Mouse (Mus musculus) intestine, embryonic 15.5 days (tissue): ENCODE data around the gene Ehbp1. TPM values are rescaled to one million over a fixed set of nuclear protein-coding genes. Genes with fewer than 3 reads are reported as not detected.

Source experiments
- ATAC-seq: fragments of 200-750 bp; cut with Nextera tagmentation; 2 replicates; pipeline ENCODE4 v1.8.0; 2017; ENCODE audit warnings: moderate TSS enrichment, moderate library complexity
- H3K27ac ChIP-seq: fragments of 300-500 bp; sonication (generic); 2 replicates; pipeline ENCODE4 v1.5.1; 2015; ENCODE audit warnings: mild to moderate bottlenecking, inconsistent platforms
- H3K27me3 ChIP-seq: fragments of 300-500 bp; sonication (generic); replicated peaks from 2 replicates; pipeline ENCODE4 v1.6.1; 2015; ENCODE audit warnings: inconsistent platforms
- H3K36me3 ChIP-seq: fragments of 300-500 bp; sonication (generic); 2 replicates; pipeline ENCODE4 v1.6.1; 2015; ENCODE audit warnings: inconsistent platforms
- H3K4me1 ChIP-seq: fragments of 300-500 bp; sonication (generic); replicated peaks from 2 replicates; pipeline ENCODE4 v1.6.1; 2015; ENCODE audit warnings: inconsistent platforms
- H3K4me2 ChIP-seq: fragments of 300-500 bp; sonication (generic); replicated peaks from 2 replicates; pipeline ENCODE4 v1.6.1; 2015; ENCODE audit warnings: mild to moderate bottlenecking, inconsistent platforms
- H3K4me3 ChIP-seq: fragments of 300-500 bp; sonication (generic); replicated peaks from 2 replicates; pipeline ENCODE4 v1.5.1; 2015; ENCODE audit warnings: inconsistent platforms
- H3K9ac ChIP-seq: fragments of 300-500 bp; sonication (generic); 2 replicates; pipeline ENCODE4 v1.6.1; 2015; ENCODE audit warnings: inconsistent platforms
- H3K9me3 ChIP-seq: fragments of 300-500 bp; sonication (generic); 2 replicates; pipeline ENCODE4 v1.6.1; 2016; ENCODE audit warnings: inconsistent platforms
- WGBS: fragments of 180-500 bp; shearing (Covaris S2); methylation state at CpG from one replicate; pipeline ENCODE4 v1.1.7; 2015; 5-methylcytosine and 5-hydroxymethylcytosine counted together
- polyA plus RNA-seq: library from polyadenylated mRNA; unstranded; fragments of >200 nt; fragmentation: Nextera tagmentation; extraction: Ambion mirVana; gene quantifications from 2 replicates; pipeline ENCODE4 v1.2.1, GENCODE M21; 2015

Ehbp1 gene
- 8.5 and 8.8 TPM in 2 replicates for polyA plus RNA-seq

GRCm38 (mm10) chr11:22342242-22343207 is at the start of gene Ehbp1:
Gene Ehbp1, minus strand, starts transcription at chr11:22342292.
- H3K9me3 ChIP-seq = no peaks in the 10 kb centered on the region
- no peak within 1 kb of the TSS for H3K9ac ChIP-seq
- no peaks in the 10 kb centered on the region for H3K36me3 ChIP-seq
- no peak within 1 kb of the TSS for H3K4me2 ChIP-seq
- ATAC-seq = no peak
- H3K27ac ChIP-seq = no peak within 1 kb of the TSS
- no peaks in the 10 kb centered on the region for H3K27me3 ChIP-seq
- no peak within 1 kb of the TSS for H3K4me3 ChIP-seq
- WGBS = 50% methylated on average over 2 of the region's 2 CpGs
- H3K4me1 ChIP-seq = 0 out of 2 replicates have a peak, but pooled peaks cover 13% of the 10 kb centered on the region

DNA sequence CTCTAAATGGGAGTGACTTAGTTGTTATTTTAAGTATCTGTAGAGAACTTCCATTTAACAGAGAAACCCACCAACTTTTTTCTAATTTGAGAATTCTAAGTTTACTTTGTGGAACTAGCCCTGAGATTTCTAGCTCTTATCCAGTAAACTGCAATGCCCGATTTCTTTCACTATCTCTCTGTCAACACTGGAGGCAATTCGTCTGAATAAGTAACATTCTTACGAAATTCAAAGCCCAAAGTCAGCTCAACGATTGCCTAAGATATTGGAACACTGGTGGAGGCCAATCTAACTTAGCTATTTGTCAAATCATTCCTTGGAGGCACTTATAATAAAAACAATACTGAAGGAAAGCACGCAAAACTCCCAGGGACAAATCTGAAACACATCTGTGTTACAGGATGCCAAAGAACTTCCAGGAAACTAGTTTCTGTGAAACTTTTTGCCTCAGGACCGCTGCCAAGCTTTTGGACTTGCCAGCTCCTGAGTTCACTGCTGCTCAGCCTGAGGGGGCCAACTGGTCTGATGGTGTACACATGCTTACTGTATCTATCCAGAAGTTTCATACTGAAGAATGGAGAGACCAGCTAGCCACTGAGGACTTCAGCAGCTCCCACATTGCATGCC is 45.5 kb upstream of the Ehbp1 start:
- Histone ChIP-seq H3K4me1 (no peaks in the 10 kb centered on the region), H3K9me3 (no peaks in the 10 kb centered on the region), H3K4me3 (no peak overlapping the region), H3K9ac (no peak overlapping the region), H3K27ac (no peak overlapping the region), H3K27me3 (no peaks in the 10 kb centered on the region), H3K36me3 (no peaks in the 10 kb centered on the region), H3K4me2 (no peak overlapping the region)
- WGBS = 73% methylated on average over 6 of the region's 6 CpGs
- ATAC-seq = no peak

DNA sequence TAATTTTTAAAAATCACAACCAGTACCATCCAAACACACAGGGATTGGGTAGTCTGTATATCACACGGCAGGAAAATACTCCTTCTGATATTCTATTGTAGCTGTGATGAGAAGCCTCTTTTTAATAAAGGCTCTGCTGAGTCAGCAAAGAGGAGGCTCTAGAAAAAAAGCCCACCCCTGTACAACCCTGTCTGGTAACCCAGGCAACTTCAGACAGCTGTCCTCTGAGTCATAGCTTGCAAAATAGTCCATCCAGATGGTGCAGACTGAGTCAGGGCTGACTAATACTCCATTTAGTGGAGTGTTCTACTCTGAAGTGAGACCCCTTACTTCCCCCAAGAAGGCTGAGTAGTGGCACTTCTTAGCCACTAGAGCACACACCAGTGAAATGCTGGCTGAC is 41.4 kb upstream of the Ehbp1 start:
- Histone ChIP-seq H3K27ac (no peak overlapping the region), H3K36me3 (no peaks in the 10 kb centered on the region), H3K9me3 (no peaks in the 10 kb centered on the region), H3K27me3 (no peaks in the 10 kb centered on the region), H3K4me3 (no peak overlapping the region), H3K4me1 (no peaks in the 10 kb centered on the region), H3K4me2 (no peak overlapping the region), H3K9ac (no peak overlapping the region)
- no peak for ATAC-seq
- WGBS = 82% methylated on average over 1 of the region's 1 CpGs

- no peaks in the 10 kb centered on the region for H3K27me3 ChIP-seq
- no peaks in the 10 kb centered on the region for H3K9me3 ChIP-seq
- H3K9ac ChIP-seq = no peak overlapping the region
- no peak overlapping the region for H3K27ac ChIP-seq
- H3K4me1 ChIP-seq = no peaks in the 10 kb centered on the region
- H3K36me3 ChIP-seq = no peaks in the 10 kb centered on the region
- WGBS = 83% methylated on average over 2 of the region's 2 CpGs
- no peak overlapping the region for H3K4me2 ChIP-seq
- no peak for ATAC-seq
- H3K4me3 ChIP-seq = no peak overlapping the region
These were observed 32.7 kb upstream of the Ehbp1 start for GRCm38 (mm10) chr11:22374811-22375210.

DNA sequence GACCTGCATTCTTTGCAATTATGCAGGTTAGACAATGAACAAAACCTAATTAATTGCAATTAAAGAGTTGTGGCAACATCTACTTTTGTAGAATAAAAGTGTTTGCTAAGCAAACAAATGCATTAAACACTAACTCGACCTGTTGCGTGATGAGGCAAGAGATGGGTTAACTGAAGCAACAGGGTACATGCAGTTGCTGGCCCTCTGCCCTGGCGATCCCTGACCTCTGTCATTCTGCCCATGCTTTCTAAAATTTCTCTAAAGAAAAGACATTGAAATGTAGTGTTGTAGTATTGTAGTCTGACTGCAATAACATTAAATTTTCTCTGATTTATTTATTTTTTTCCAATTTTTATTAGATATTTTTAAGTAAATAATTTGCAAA is 31.2 kb upstream of the Ehbp1 start:
- ATAC-seq = no peak
- no peaks in the 10 kb centered on the region for H3K9me3 ChIP-seq
- WGBS = 75% methylated on average over 3 of the region's 3 CpGs
- H3K27ac ChIP-seq = no peak overlapping the region
- no peak overlapping the region for H3K9ac ChIP-seq
- H3K36me3 ChIP-seq = no peaks in the 10 kb centered on the region
- H3K4me2 ChIP-seq = no peak overlapping the region
- H3K4me1 ChIP-seq = no peaks in the 10 kb centered on the region
- H3K27me3 ChIP-seq = no peaks in the 10 kb centered on the region
- no peak overlapping the region for H3K4me3 ChIP-seq

- WGBS = 70% methylated on average over 1 of the region's 1 CpGs
- Histone ChIP-seq H3K4me3 (no peak overlapping the region), H3K4me2 (no peak overlapping the region), H3K9me3 (no peaks in the 10 kb centered on the region), H3K27me3 (no peaks in the 10 kb centered on the region), H3K27ac (no peak overlapping the region), H3K4me1 (no peaks in the 10 kb centered on the region), H3K9ac (no peak overlapping the region), H3K36me3 (no peaks in the 10 kb centered on the region)
- no peak for ATAC-seq
These were observed 30.7 kb upstream of the Ehbp1 start for GRCm38 (mm10) chr11:22372609-22373289.

DNA sequence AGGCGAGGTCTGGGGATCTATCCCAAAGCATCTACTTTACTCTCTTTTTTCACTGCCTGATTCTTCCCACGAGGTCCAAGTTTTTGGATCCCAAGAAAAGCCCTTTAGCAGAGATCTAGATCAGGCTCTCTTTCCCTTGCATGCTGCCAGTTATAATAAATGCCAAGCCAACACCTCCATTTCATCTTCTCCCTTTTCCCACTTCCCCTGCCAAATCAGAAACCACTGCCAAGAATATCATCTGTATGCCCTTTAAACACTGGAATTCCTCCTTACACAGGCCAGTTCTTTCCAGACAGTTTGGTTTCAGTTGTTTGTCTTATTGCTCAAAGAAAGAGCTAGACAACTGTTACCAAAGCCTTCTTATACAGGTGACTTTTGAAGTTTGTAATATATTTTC is 27.7 kb upstream of the Ehbp1 start:
- H3K27me3 ChIP-seq = no peaks in the 10 kb centered on the region
- no peak overlapping the region for H3K4me2 ChIP-seq
- no peaks in the 10 kb centered on the region for H3K36me3 ChIP-seq
- ATAC-seq = no peak
- no peak overlapping the region for H3K9ac ChIP-seq
- H3K4me1 ChIP-seq = no peaks in the 10 kb centered on the region
- H3K4me3 ChIP-seq = no peak overlapping the region
- no peak overlapping the region for H3K27ac ChIP-seq
- H3K9me3 ChIP-seq = no peaks in the 10 kb centered on the region
- 75% methylated on average over 2 of the region's 2 CpGs for WGBS

GRCm38 (mm10) chr11:22368621-22369020 is 26.5 kb upstream of the Ehbp1 start:
- 89% methylated on average over 3 of the region's 3 CpGs for WGBS
- no peak for ATAC-seq

GRCm38 (mm10) chr11:22366486-22366885 is 24.4 kb upstream of the Ehbp1 start:
- no peaks in the 10 kb centered on the region for H3K27me3 ChIP-seq
- H3K4me1 ChIP-seq = no peaks in the 10 kb centered on the region
- H3K4me2 ChIP-seq = no peak overlapping the region
- H3K9ac ChIP-seq = no peak overlapping the region
- no peak overlapping the region for H3K27ac ChIP-seq
- WGBS = 83% methylated on average over 2 of the region's 2 CpGs
- no peak for ATAC-seq
- no peaks in the 10 kb centered on the region for H3K36me3 ChIP-seq
- no peak overlapping the region for H3K4me3 ChIP-seq
- no peaks in the 10 kb centered on the region for H3K9me3 ChIP-seq

More at GRCm38 (mm10) chr11:22368621-22369020, 26.5 kb upstream of the Ehbp1 start:
- Histone ChIP-seq H3K9ac (no peak overlapping the region), H3K4me2 (no peak overlapping the region), H3K4me3 (no peak overlapping the region), H3K27ac (no peak overlapping the region), H3K9me3 (no peaks in the 10 kb centered on the region), H3K27me3 (no peaks in the 10 kb centered on the region), H3K36me3 (no peaks in the 10 kb centered on the region), H3K4me1 (no peaks in the 10 kb centered on the region)

DNA sequence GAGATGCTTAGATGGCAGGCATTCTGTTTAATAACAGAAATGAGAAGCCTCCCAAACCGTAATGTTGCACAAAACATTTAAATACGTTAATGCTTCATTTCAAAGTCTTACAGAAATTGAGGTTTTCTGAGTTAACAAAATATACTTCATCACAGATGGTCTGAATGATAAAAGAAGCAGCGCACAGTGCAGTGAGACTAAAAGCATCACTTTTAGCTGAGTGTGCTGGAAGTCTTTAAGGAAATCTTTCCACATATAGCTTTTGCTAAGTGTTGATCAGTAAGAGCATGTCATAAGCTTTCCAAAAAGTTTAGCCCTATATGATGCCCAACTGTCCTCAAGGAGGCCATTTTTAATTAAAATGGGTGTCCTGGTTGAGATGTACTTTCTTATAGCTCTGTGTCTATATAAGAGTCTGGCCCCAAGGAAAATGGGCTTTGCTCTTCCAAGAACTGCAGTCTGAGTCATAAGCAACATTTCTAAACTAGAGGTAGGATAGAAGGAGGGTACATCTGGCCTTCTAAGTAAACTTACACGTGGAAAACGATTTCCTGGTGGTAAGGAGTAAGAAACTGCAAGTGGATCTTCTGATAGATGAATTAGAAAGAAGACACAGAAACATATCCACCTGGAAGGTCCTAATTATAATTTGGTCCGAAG is 12.0 kb upstream of the Ehbp1 start:
- no peak overlapping the region for H3K4me3 ChIP-seq
- no peaks in the 10 kb centered on the region for H3K9me3 ChIP-seq
- H3K27me3 ChIP-seq = no peaks in the 10 kb centered on the region
- H3K9ac ChIP-seq = no peak overlapping the region
- no peaks in the 10 kb centered on the region for H3K36me3 ChIP-seq
- H3K27ac ChIP-seq = no peak overlapping the region
- H3K4me2 ChIP-seq = no peak overlapping the region
- 76% methylated on average over 6 of the region's 6 CpGs for WGBS
- ATAC-seq = no peak
- H3K4me1 ChIP-seq = no peaks in the 10 kb centered on the region

- H3K4me1 ChIP-seq = 0 out of 2 replicates have a peak, but pooled peaks cover 13% of the 10 kb centered on the region
- no peak for ATAC-seq
- WGBS = 59% methylated on average over 2 of the region's 2 CpGs
- H3K27ac ChIP-seq = no peak overlapping the region
- H3K4me3 ChIP-seq = no peak overlapping the region
- no peak overlapping the region for H3K9ac ChIP-seq
- H3K36me3 ChIP-seq = no peaks in the 10 kb centered on the region
- H3K9me3 ChIP-seq = no peaks in the 10 kb centered on the region
- no peak overlapping the region for H3K4me2 ChIP-seq
- no peaks in the 10 kb centered on the region for H3K27me3 ChIP-seq
These were observed 7.9 kb upstream of the Ehbp1 start for GRCm38 (mm10) chr11:22349945-22350344.

GRCm38 (mm10) chr11:22348536-22348910 is 6.4 kb upstream of the Ehbp1 start:
- no peaks in the 10 kb centered on the region for H3K27me3 ChIP-seq
- 0 out of 2 replicates have a peak, but pooled peaks cover 13% of the 10 kb centered on the region for H3K4me1 ChIP-seq
- H3K9me3 ChIP-seq = no peaks in the 10 kb centered on the region
- H3K9ac ChIP-seq = no peak overlapping the region
- no peak overlapping the region for H3K4me3 ChIP-seq
- ATAC-seq = no peak
- WGBS = 59% methylated on average over 1 of the region's 1 CpGs
- no peak overlapping the region for H3K27ac ChIP-seq
- no peak overlapping the region for H3K4me2 ChIP-seq
- H3K36me3 ChIP-seq = no peaks in the 10 kb centered on the region
